Comparison of ENCODE assay signal across 13 mouse cellular contexts in the genomic region with DNA sequence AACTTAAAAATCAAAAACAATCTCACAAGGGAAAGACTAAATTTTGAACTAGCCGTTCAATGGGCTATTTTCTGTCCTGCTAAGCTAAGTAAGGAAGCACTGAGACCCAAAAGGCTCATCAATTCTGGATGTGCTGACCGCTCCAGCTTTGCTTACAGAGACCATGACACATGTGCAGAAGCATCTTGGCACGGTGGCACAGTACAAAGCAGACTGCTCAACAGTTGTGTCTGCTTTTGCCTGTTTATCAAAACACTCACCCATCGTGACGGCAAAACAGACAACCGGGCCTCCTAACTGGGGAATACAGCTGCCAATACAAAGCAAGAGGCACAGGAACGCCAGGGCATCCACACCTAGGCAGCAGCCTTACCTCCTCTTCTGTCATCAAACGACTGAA. TPM values are rescaled to one million over a fixed set of nuclear protein-coding genes. Genes with fewer than 3 reads are reported as not detected.
DNase-seq lines count a peak whose midpoint lies in the region; ATAC-seq and TF ChIP-seq lines count a peak whose summit lies in the region.
"Had no signal": no experiment of that assay in that cellular context is flagged by ENCODE, and none has a peak within 500 bp of the region (broad histone marks: within the 10 kb centered on the region; RNA-seq: fewer than 3 reads in every experiment).

No protein-coding gene starts in this region.

- no peaks in the 10 kb centered on the region for H3K9me3 ChIP-seq in lung, embryonic 15.5 days
- H3K9me3 ChIP-seq in heart, embryonic 10.5 days: no peaks in the 10 kb centered on the region
- peaks cover 4% of the 10 kb centered on the region; the same call in 1 of the 2 replicates for H3K9me3 ChIP-seq in intestine, embryonic 14.5 days (ENCODE audit: control insufficient read depth, low read length)
- H3K9me3 ChIP-seq in stomach, embryonic 16.5 days (replicated peaks; ENCODE audit: control insufficient read depth, low read length): no peaks in the 10 kb centered on the region
- no peaks in the 10 kb centered on the region for H3K9me3 ChIP-seq in hindbrain, embryonic 16.5 days (ENCODE audit: control insufficient read depth, low read length)
- H3K9me3 ChIP-seq: hindbrain, embryonic 15.5 days; limb, embryonic 15.5 days had no signal

- no peak overlapping the region for H3K4me2 ChIP-seq in lung, embryonic 15.5 days
- H3K4me2 ChIP-seq in intestine, embryonic 14.5 days (ENCODE audit: low read length): no peak overlapping the region
- H3K4me2 ChIP-seq in stomach, embryonic 16.5 days (ENCODE audit: low read depth, low read length): no peak overlapping the region
- no peak overlapping the region for H3K4me2 ChIP-seq in hindbrain, embryonic 16.5 days (ENCODE audit: low read length)
- H3K4me2 ChIP-seq: hindbrain, embryonic 15.5 days; limb, embryonic 15.5 days had no signal

- H3K36me3 ChIP-seq in lung, embryonic 15.5 days: no peaks in the 10 kb centered on the region
- H3K36me3 ChIP-seq in heart, embryonic 10.5 days: peaks cover 14% of the 10 kb centered on the region; the same call in 1 of the 2 replicates
- H3K36me3 ChIP-seq in intestine, embryonic 14.5 days (ENCODE audit: control insufficient read depth, insufficient read depth, low read length): no peaks in the 10 kb centered on the region
- no peaks in the 10 kb centered on the region for H3K36me3 ChIP-seq in stomach, embryonic 16.5 days (ENCODE audit: control insufficient read depth, insufficient read depth, low read length)
- peaks cover 3% of the 10 kb centered on the region; the same call in 1 of the 2 replicates for H3K36me3 ChIP-seq in hindbrain, embryonic 16.5 days (ENCODE audit: control insufficient read depth, insufficient read depth, low read length)

- H3K27ac ChIP-seq in lung, embryonic 15.5 days: peak overlapping the region; percentile 85
- peak overlapping the region; percentile 89 for H3K27ac ChIP-seq in heart, embryonic 10.5 days
- peak overlapping the region; percentile 64 for H3K27ac ChIP-seq in intestine, embryonic 14.5 days (ENCODE audit: low read depth)
- peak overlapping the region; percentile 75 for H3K27ac ChIP-seq in stomach, embryonic 16.5 days (ENCODE audit: low read length)
- H3K27ac ChIP-seq in hindbrain, embryonic 16.5 days (ENCODE audit: low read depth, low read length): no peak overlapping the region
- H3K27ac ChIP-seq: hindbrain, embryonic 15.5 days had no signal

- no peaks in the 10 kb centered on the region for H3K27me3 ChIP-seq in lung, embryonic 15.5 days
- no peaks in the 10 kb centered on the region for H3K27me3 ChIP-seq in heart, embryonic 10.5 days (ENCODE audit: insufficient read depth, poor library complexity, severe bottlenecking)
- no peaks in the 10 kb centered on the region for H3K27me3 ChIP-seq in intestine, embryonic 14.5 days (replicated peaks; ENCODE audit: control insufficient read depth, insufficient read depth, low read length)
- H3K27me3 ChIP-seq in stomach, embryonic 16.5 days (ENCODE audit: control insufficient read depth, insufficient read depth, low read length): no peaks in the 10 kb centered on the region
- no peaks in the 10 kb centered on the region for H3K27me3 ChIP-seq in hindbrain, embryonic 16.5 days (replicated peaks; ENCODE audit: control insufficient read depth, insufficient read depth, low read length)
- H3K27me3 ChIP-seq: CH12.LX; hindbrain, embryonic 15.5 days; limb, embryonic 15.5 days; Patski had no signal

- WGBS in lung, embryonic 15.5 days: 52% methylated on average over 8 of the region's 8 CpGs
- 62% methylated on average over 8 of the region's 8 CpGs for WGBS in lung, adult 2 months
- WGBS in heart, embryonic 10.5 days: 53% methylated on average over 8 of the region's 8 CpGs
- 60% methylated on average over 8 of the region's 8 CpGs for WGBS in intestine, embryonic 14.5 days
- WGBS in stomach, embryonic 16.5 days: 69% methylated on average over 8 of the region's 8 CpGs
- 88% methylated on average over 8 of the region's 8 CpGs for WGBS in hindbrain, embryonic 16.5 days

- DNase-seq in lung, adult 2 months: no peak
- peak; percentile 74 for DNase-seq in heart, embryonic 10.5 days (ENCODE audit: low spot score)
- DNase-seq in intestine, embryonic 14.5 days (ENCODE audit: low spot score): no peak
- DNase-seq in left cerebral cortex, postnatal 36 days (ENCODE audit: low spot score in 2 of 2): no peak
- DNase-seq: layer of hippocampus, postnatal 36 days had no signal

- no peak for TF ChIP-seq POLR2A in lung, adult 2 months (IDR thresholded peaks at IDR 0.05; ENCODE audit: borderline replicate concordance, extremely low read depth, low read depth, low read length)

- TF ChIP-seq CTCF in lung, adult 2 months (IDR thresholded peaks at IDR 0.05; ENCODE audit: insufficient read depth, low read length): no peak

- peaks cover 51% of the 10 kb centered on the region for H3K4me1 ChIP-seq in lung, embryonic 15.5 days
- peaks cover 5% of the 10 kb centered on the region for H3K4me1 ChIP-seq in lung, adult 2 months (ENCODE audit: control insufficient read depth, insufficient read depth, low read length)
- peaks cover 71% of the 10 kb centered on the region for H3K4me1 ChIP-seq in heart, embryonic 10.5 days
- peaks cover 29% of the 10 kb centered on the region for H3K4me1 ChIP-seq in intestine, embryonic 14.5 days (replicated peaks; ENCODE audit: control insufficient read depth, insufficient read depth, low read length)
- peaks cover 31% of the 10 kb centered on the region for H3K4me1 ChIP-seq in stomach, embryonic 16.5 days (ENCODE audit: control insufficient read depth, insufficient read depth, low read length)
- no peaks in the 10 kb centered on the region for H3K4me1 ChIP-seq in hindbrain, embryonic 16.5 days (ENCODE audit: control insufficient read depth, insufficient read depth, low read depth, low read length)
- H3K4me1 ChIP-seq: hindbrain, embryonic 15.5 days had no signal

- no peak overlapping the region for H3K9ac ChIP-seq in lung, embryonic 15.5 days
- no peak overlapping the region for H3K9ac ChIP-seq in intestine, embryonic 14.5 days (ENCODE audit: low read length)
- no peak overlapping the region for H3K9ac ChIP-seq in stomach, embryonic 16.5 days (ENCODE audit: low read length)
- no peak overlapping the region for H3K9ac ChIP-seq in hindbrain, embryonic 16.5 days (ENCODE audit: low read depth, low read length)
- H3K9ac ChIP-seq: hindbrain, embryonic 15.5 days; limb, embryonic 15.5 days had no signal

- H3K4me3 ChIP-seq in lung, embryonic 15.5 days: no peak overlapping the region
- H3K4me3 ChIP-seq in lung, adult 2 months (replicated peaks; ENCODE audit: extremely low read depth, low read depth, low read length): no peak overlapping the region
- H3K4me3 ChIP-seq in heart, embryonic 10.5 days: no peak overlapping the region
- H3K4me3 ChIP-seq in intestine, embryonic 14.5 days (ENCODE audit: low read depth, low read length): no peak overlapping the region
- H3K4me3 ChIP-seq in stomach, embryonic 16.5 days (replicated peaks; ENCODE audit: low read length): no peak overlapping the region
- no peak overlapping the region for H3K4me3 ChIP-seq in hindbrain, embryonic 16.5 days (ENCODE audit: low read length)
- H3K4me3 ChIP-seq: hindbrain, embryonic 15.5 days; limb, embryonic 15.5 days had no signal

- intact Hi-C loops in left cerebral cortex, postnatal 36 days (cut with DNase I): loop anchor here (10.0 kb wide), 1 partner anchor 190 kb away; no protein-coding TSS in a partner anchor

- no peak for ATAC-seq in lung, embryonic 15.5 days (ENCODE audit: borderline replicate concordance, extremely low read depth, low FRiP score, low TSS enrichment)
- ATAC-seq in intestine, embryonic 14.5 days (replicated peaks; ENCODE audit: low FRiP score, low TSS enrichment, low read depth): no peak
- ATAC-seq in stomach, embryonic 16.5 days (ENCODE audit: insufficient read depth, low FRiP score): no peak
- ATAC-seq in hindbrain, embryonic 16.5 days: no peak
- ATAC-seq: Patski had no signal

RNA-seq across cellular contexts. Expression of a gene that starts 35.1 kb away (rescaled TPM):
- 15.6 and 16.1 TPM in 2 replicates for polyA plus RNA-seq in lung, embryonic 15.5 days (2015; fragmentation: Nextera tagmentation; extraction: Ambion mirVana)
- polyA plus RNA-seq in lung, adult 2 months (2012; rRNA removed): 9.5 and 11.6 TPM in 2 replicates
- polyA plus RNA-seq in heart, embryonic 10.5 days (2016; fragmentation: Nextera tagmentation; extraction: Ambion mirVana): 14.5 and 18.4 TPM in 2 replicates
- 19.2 and 22.0 TPM in 2 replicates for polyA plus RNA-seq in intestine, embryonic 14.5 days (2014; fragmentation: Nextera tagmentation; extraction: Ambion mirVana)
- 10.9 and 11.1 TPM in 2 replicates for polyA plus RNA-seq in stomach, embryonic 16.5 days (2015; fragmentation: Nextera tagmentation; extraction: Ambion mirVana)
- 10 to 100 TPM; 74.2 to 79.3 TPM for total RNA-seq in left cerebral cortex, postnatal 36 days (2021)
- 17.7 and 19.0 TPM in 2 replicates for polyA plus RNA-seq in hindbrain, embryonic 16.5 days (2015; fragmentation: Nextera tagmentation; extraction: Ambion mirVana)

RNA-seq across cellular contexts. Expression of a gene that starts 38.9 kb away (rescaled TPM):
- 64.4 and 75.1 TPM in 2 replicates for polyA plus RNA-seq in lung, embryonic 15.5 days (2015; fragmentation: Nextera tagmentation; extraction: Ambion mirVana)
- 0.34 and 1.1 TPM in 2 replicates for polyA plus RNA-seq in lung, adult 2 months (2012; rRNA removed)
- polyA plus RNA-seq in heart, embryonic 10.5 days (2016; fragmentation: Nextera tagmentation; extraction: Ambion mirVana): 102 and 155 TPM in 2 replicates
- polyA plus RNA-seq in intestine, embryonic 14.5 days (2014; fragmentation: Nextera tagmentation; extraction: Ambion mirVana): 26.8 and 29.4 TPM in 2 replicates
- polyA plus RNA-seq in stomach, embryonic 16.5 days (2015; fragmentation: Nextera tagmentation; extraction: Ambion mirVana): 33.8 and 44.9 TPM in 2 replicates
- total RNA-seq in left cerebral cortex, postnatal 36 days (2021): 1 to 10 TPM; 3.0 to 4.0 TPM
- polyA plus RNA-seq in hindbrain, embryonic 16.5 days (2015; fragmentation: Nextera tagmentation; extraction: Ambion mirVana): 1.7 and 2.4 TPM in 2 replicates
- total RNA-seq: megakaryocyte progenitor cell, adult 5-6 weeks had no signal

RNA-seq across cellular contexts. Expression of a gene that starts 41.2 kb away (rescaled TPM):
- 49.5 and 50.6 TPM in 2 replicates for polyA plus RNA-seq in lung, embryonic 15.5 days (2015; fragmentation: Nextera tagmentation; extraction: Ambion mirVana)
- 16.3 and 26.6 TPM in 2 replicates for polyA plus RNA-seq in lung, adult 2 months (2012; rRNA removed)
- 36.2 and 37.6 TPM in 2 replicates for polyA plus RNA-seq in heart, embryonic 10.5 days (2016; fragmentation: Nextera tagmentation; extraction: Ambion mirVana)
- polyA plus RNA-seq in intestine, embryonic 14.5 days (2014; fragmentation: Nextera tagmentation; extraction: Ambion mirVana): 51.0 and 52.3 TPM in 2 replicates
- 44.3 and 45.8 TPM in 2 replicates for polyA plus RNA-seq in stomach, embryonic 16.5 days (2015; fragmentation: Nextera tagmentation; extraction: Ambion mirVana)
- 100 to 1,000 TPM; 126 to 148 TPM for total RNA-seq in left cerebral cortex, postnatal 36 days (2021)
- 82.4 and 91.2 TPM in 2 replicates for polyA plus RNA-seq in hindbrain, embryonic 16.5 days (2015; fragmentation: Nextera tagmentation; extraction: Ambion mirVana)
